Mouse (Mus musculus): ENCODE data around the gene Cxcl1. TPM values are rescaled to one million over a fixed set of nuclear protein-coding genes. Genes with fewer than 3 reads are reported as not detected.
A peak's percentile ranks its signal among the peaks of the same experiment; 100 is the strongest.

The Cxcl1 gene
- polyA plus RNA-seq, 2 experiments = 2.5 to 5.9 TPM

- DNase-seq (ENCODE audit: low read depth in 3 of 3, low spot score in 3 of 3) (no peak), ATAC-seq (ENCODE audit: insufficient read depth) (no peak)
- Histone ChIP-seq H3K36me3 (replicated peaks; ENCODE audit: control insufficient read depth, insufficient read depth, low read depth) (no peaks in the 10 kb centered on the region), H3K4me3 (ENCODE audit: insufficient read depth in 1 of 2, low read depth in 2 of 2, low read length in 2 of 2) (peak overlapping the region; percentile 72), H3K27me3 (ENCODE audit: control insufficient read depth, insufficient read depth, low read length) (no peaks in the 10 kb centered on the region), H3K4me2 (ENCODE audit: low read depth) (peak overlapping the region; percentile 75), H3K4me1 (replicated peaks; ENCODE audit: control insufficient read depth in 2 of 2, insufficient read depth in 2 of 2, low read length in 1 of 2) (peaks cover 3% of the 10 kb centered on the region in 2 experiments; a peak in 1 of 4 replicates), H3K27ac (no peak overlapping the region), H3K9me3 (ENCODE audit: control insufficient read depth, low read length) (no peaks in the 10 kb centered on the region), H3K9ac (replicated peaks) (peak overlapping the region; percentile 79)
- no peak for TF ChIP-seq CTCF (IDR thresholded peaks at IDR 0.05; ENCODE audit: low read depth)
- TF ChIP-seq EP300 (IDR thresholded peaks at IDR 0.05; ENCODE audit: low read depth) = no peak
- WGBS (ENCODE audit: insufficient replicate concordance) = 20% methylated on average over 6 of the region's 6 CpGs
Measured at GRCm38 (mm10) chr5:90931911-90932310, 40.9 kb downstream of the Cxcl1 start.

- no peak for ATAC-seq (ENCODE audit: insufficient read depth)
Measured at GRCm38 (mm10) chr5:90936706-90937105, 45.7 kb downstream of the Cxcl1 start.

More at GRCm38 (mm10) chr5:90936706-90937105, 45.7 kb downstream of the Cxcl1 start:
- H3K9me3 ChIP-seq (ENCODE audit: control insufficient read depth, low read length) = no peaks in the 10 kb centered on the region
- no peak overlapping the region for H3K9ac ChIP-seq (replicated peaks)
- no peaks in the 10 kb centered on the region; a peak in 1 of 4 replicates for H3K4me1 ChIP-seq (replicated peaks; ENCODE audit: control insufficient read depth in 2 of 2, insufficient read depth in 2 of 2, low read length in 1 of 2)
- DNase-seq (ENCODE audit: low read depth in 3 of 3, low spot score in 3 of 3) = no peak
- no peak overlapping the region for H3K4me3 ChIP-seq (ENCODE audit: insufficient read depth in 1 of 2, low read depth in 2 of 2, low read length in 2 of 2)
- no peak overlapping the region for H3K27ac ChIP-seq
- 65% methylated on average over 2 of the region's 2 CpGs for WGBS (ENCODE audit: insufficient replicate concordance)
- H3K36me3 ChIP-seq (replicated peaks; ENCODE audit: control insufficient read depth, insufficient read depth, low read depth) = no peaks in the 10 kb centered on the region
- no peak for TF ChIP-seq EP300 (IDR thresholded peaks at IDR 0.05; ENCODE audit: low read depth)
- TF ChIP-seq CTCF (IDR thresholded peaks at IDR 0.05; ENCODE audit: low read depth) = no peak
- no peak overlapping the region for H3K4me2 ChIP-seq (ENCODE audit: low read depth)
- H3K27me3 ChIP-seq (ENCODE audit: control insufficient read depth, insufficient read depth, low read length) = no peaks in the 10 kb centered on the region

Other genes with a start within 250 kb of the Cxcl1 start
- gene Cxcl5, start 131.9 kb upstream of the Cxcl1 start, polyA plus RNA-seq (2012; rRNA removed) = 0.40 and 0.41 TPM in 2 replicates
- gene Cxcl5, start 131.9 kb upstream of the Cxcl1 start, polyA plus RNA-seq (2014; fragmentation: Nextera tagmentation; extraction: Ambion mirVana) = 0.69 and 0.85 TPM in 2 replicates
- 129 and 146 TPM in 2 replicates for gene Ppbp, start 122.7 kb upstream of the Cxcl1 start, polyA plus RNA-seq (2012; rRNA removed)
- gene Ppbp, start 122.7 kb upstream of the Cxcl1 start, polyA plus RNA-seq (2014; fragmentation: Nextera tagmentation; extraction: Ambion mirVana) = 176 and 219 TPM in 2 replicates
- 247 and 271 TPM in 2 replicates for gene Pf4, start 118.8 kb upstream of the Cxcl1 start, polyA plus RNA-seq (2012; rRNA removed)
- gene Pf4, start 118.8 kb upstream of the Cxcl1 start, polyA plus RNA-seq (2014; fragmentation: Nextera tagmentation; extraction: Ambion mirVana) = 428 and 516 TPM in 2 replicates
- 0.07 TPM in 1 of 2 replicates, not detected in the other for gene Cxcl3, start 105.1 kb upstream of the Cxcl1 start, polyA plus RNA-seq (2012; rRNA removed)
- gene Cxcl3, start 105.1 kb upstream of the Cxcl1 start, polyA plus RNA-seq (2014; fragmentation: Nextera tagmentation; extraction: Ambion mirVana) = 0.17 TPM in 1 of 2 replicates, not detected in the other
- gene Cxcl15, start 96.7 kb upstream of the Cxcl1 start, polyA plus RNA-seq (2012; rRNA removed) = 0.03 TPM in 1 of 2 replicates, not detected in the other
- gene Cxcl15, start 96.7 kb upstream of the Cxcl1 start, polyA plus RNA-seq (2014; fragmentation: Nextera tagmentation; extraction: Ambion mirVana) = not detected in 2 replicates
- gene Cxcl2, start 12.6 kb downstream of the Cxcl1 start, polyA plus RNA-seq (2012; rRNA removed) = 0.03 and 0.24 TPM in 2 replicates
- gene Cxcl2, start 12.6 kb downstream of the Cxcl1 start, polyA plus RNA-seq (2014; fragmentation: Nextera tagmentation; extraction: Ambion mirVana) = not detected in 2 replicates
- 3.7 and 4.4 TPM in 2 replicates for gene Mthfd2l, start 39.9 kb downstream of the Cxcl1 start, polyA plus RNA-seq (2012; rRNA removed)
- 9.1 and 9.2 TPM in 2 replicates for gene Mthfd2l, start 39.9 kb downstream of the Cxcl1 start, polyA plus RNA-seq (2014; fragmentation: Nextera tagmentation; extraction: Ambion mirVana)
- 0.02 and 0.06 TPM in 2 replicates for gene Epgn, start 136.2 kb downstream of the Cxcl1 start, polyA plus RNA-seq (2012; rRNA removed)
- not detected in 2 replicates for gene Epgn, start 136.2 kb downstream of the Cxcl1 start, polyA plus RNA-seq (2014; fragmentation: Nextera tagmentation; extraction: Ambion mirVana)
- gene Ereg, start 183.4 kb downstream of the Cxcl1 start, polyA plus RNA-seq (2012; rRNA removed) = 0.02 and 0.06 TPM in 2 replicates
- gene Ereg, start 183.4 kb downstream of the Cxcl1 start, polyA plus RNA-seq (2014; fragmentation: Nextera tagmentation; extraction: Ambion mirVana) = 0.14 TPM in 1 of 2 replicates, not detected in the other
- not detected in 2 replicates for gene Areg, start 248.4 kb downstream of the Cxcl1 start, polyA plus RNA-seq (2012; rRNA removed)
- gene Areg, start 248.4 kb downstream of the Cxcl1 start, polyA plus RNA-seq (2014; fragmentation: Nextera tagmentation; extraction: Ambion mirVana) = not detected in 2 replicates

All from liver, embryonic 14.5 days (tissue).